Mouse (Mus musculus) MEL (cell line): ENCODE measurements at regions not wholly inside any gene's neighbourhood (a gene's known extent, or its start where the extent isn't known, plus 50 kb on each side); places are given as distances from the start of the nearest gene placed in this dataset.

Experiments
- DNase-seq: peaks from one replicate; pipeline ENCODE4 v3.0.0; 2011; ENCODE audit warnings: low read depth, low spot score
- H3K27ac ChIP-seq: 2 replicates; pipeline ENCODE4 v1.5.1; 2012; ENCODE audit warnings: low read depth, mild to moderate bottlenecking, control low read depth, low read length, moderate library complexity; ENCODE audit not compliant: control insufficient read depth
- H3K27me3 ChIP-seq, 2 experiments: fragments of 150-350 bp in 1 of 2; sonication (generic) in 1 of 2; 2 replicates each; pipeline ENCODE4 v1.6.1; 2012; ENCODE audit warnings: low read length in 2 of 2, mild to moderate bottlenecking in 2 of 2, improper control_type of control experiment in 1 of 2, moderate library complexity in 1 of 2; ENCODE audit not compliant: insufficient read depth in 2 of 2, control insufficient read depth in 1 of 2
- H3K36me3 ChIP-seq, 2 experiments: 2 replicates each; pipeline ENCODE4 v1.6.1; 2012 to 2014; ENCODE audit warnings: low read length in 2 of 2, improper control_type of control experiment in 1 of 2, inconsistent platforms in 1 of 2, mild to moderate bottlenecking in 1 of 2; ENCODE audit not compliant: insufficient read depth in 2 of 2, control insufficient read depth in 1 of 2
- H3K4me1 ChIP-seq, 2 experiments: fragments of 150-350 bp in 1 of 2; sonication (generic) in 1 of 2; 2 replicates each; pipeline ENCODE4 v1.6.1; 2012; ENCODE audit warnings: low read length in 2 of 2, improper control_type of control experiment in 1 of 2, mild to moderate bottlenecking in 1 of 2; ENCODE audit not compliant: insufficient read depth in 2 of 2, control insufficient read depth in 1 of 2
- H3K4me3 ChIP-seq, 2 experiments: fragments of 150-350 bp in 1 of 2; sonication (generic) in 1 of 2; 2 replicates each; pipeline ENCODE4 v1.5.1; 2012; ENCODE audit warnings: low read depth in 2 of 2, low read length in 2 of 2, mild to moderate bottlenecking in 2 of 2, moderate library complexity in 2 of 2, control low read depth in 1 of 2, improper control_type of control experiment in 1 of 2; ENCODE audit not compliant: control insufficient read depth in 1 of 2, insufficient read depth in 1 of 2
- H3K79me2 ChIP-seq: 2 replicates; pipeline ENCODE4 v1.6.1; 2012; ENCODE audit warnings: mild to moderate bottlenecking, low read length, moderate library complexity; ENCODE audit not compliant: control insufficient read depth, poor library complexity, insufficient read depth
- H3K9ac ChIP-seq: 2 replicates; pipeline ENCODE4 v1.6.1; 2012; ENCODE audit warnings: low read depth, mild to moderate bottlenecking, control low read depth, low read length, moderate library complexity; ENCODE audit not compliant: control insufficient read depth, poor library complexity, severe bottlenecking
- H3K9me3 ChIP-seq: fragments of 150-350 bp; sonication (generic); replicated peaks from 2 replicates; pipeline ENCODE4 v1.6.1; 2012; ENCODE audit warnings: mild to moderate bottlenecking, low read length, improper control_type of control experiment, moderate library complexity; ENCODE audit not compliant: insufficient read depth
- BHLHE40 ChIP-seq: IDR thresholded peaks from 2 replicates; pipeline ENCODE4 v1.6.1; 2012; ENCODE audit warnings: low read depth, mild to moderate bottlenecking, inconsistent platforms, low read length, improper control_type of control experiment, borderline replicate concordance
- CHD1 ChIP-seq: IDR thresholded peaks from 2 replicates; pipeline ENCODE4 v1.6.1; 2012; ENCODE audit warnings: low read depth, mild to moderate bottlenecking, inconsistent platforms, low read length, improper control_type of control experiment
- CHD2 ChIP-seq: IDR thresholded peaks from 2 replicates; pipeline ENCODE4 v1.6.1; 2011; ENCODE audit warnings: low read length, improper control_type of control experiment
- CTCF ChIP-seq, 3 experiments: IDR thresholded peaks in 2 of 3; conservative IDR thresholded peaks in 1 of 3; 2 replicates each; pipeline ENCODE4 v1.5.1; 2011 to 2012; ENCODE audit warnings: low read length in 3 of 3, low read depth in 2 of 3, mild to moderate bottlenecking in 2 of 3, improper control_type of control experiment in 1 of 3, inconsistent platforms in 1 of 3, mixed read lengths in 1 of 3, moderate library complexity in 1 of 3; ENCODE audit not compliant: control insufficient read depth in 1 of 3, insufficient read depth in 1 of 3, poor library complexity in 1 of 3, severe bottlenecking in 1 of 3
- E2F4 ChIP-seq: IDR thresholded peaks from 2 replicates; pipeline ENCODE4 v1.6.1; 2011; ENCODE audit warnings: low read depth, low read length, improper control_type of control experiment, borderline replicate concordance
- ELF1 ChIP-seq: IDR thresholded peaks from 2 replicates; pipeline ENCODE4 v1.6.1; 2014; ENCODE audit warnings: low read depth, mild to moderate bottlenecking, inconsistent platforms, low read length, improper control_type of control experiment, moderate library complexity
- ETS1 ChIP-seq: IDR thresholded peaks from 2 replicates; pipeline ENCODE4 v1.6.1; 2012; ENCODE audit warnings: low read depth, mild to moderate bottlenecking, inconsistent platforms, low read length, improper control_type of control experiment, moderate library complexity
- GATA1 ChIP-seq: IDR thresholded peaks from 2 replicates; pipeline ENCODE4 v1.6.1; 2011; ENCODE audit warnings: low read depth, low read length, improper control_type of control experiment
- MAFK ChIP-seq: IDR thresholded peaks from 2 replicates; pipeline ENCODE4 v1.6.1; 2011; ENCODE audit warnings: low read depth, mild to moderate bottlenecking, low read length, improper control_type of control experiment, borderline replicate concordance
- MAX ChIP-seq: IDR thresholded peaks from 2 replicates; pipeline ENCODE4 v1.6.1; 2011; ENCODE audit warnings: low read length, improper control_type of control experiment
- MYB ChIP-seq: IDR thresholded peaks from 2 replicates; pipeline ENCODE4 v1.6.1; 2011; ENCODE audit warnings: mild to moderate bottlenecking, low read depth, low read length, improper control_type of control experiment
- MYC ChIP-seq: IDR thresholded peaks from 2 replicates; pipeline ENCODE4 v1.6.1; 2011; ENCODE audit warnings: low read depth, mild to moderate bottlenecking, low read length, improper control_type of control experiment, moderate library complexity
- NELFE ChIP-seq: IDR thresholded peaks from 2 replicates; pipeline ENCODE4 v1.6.1; 2011; ENCODE audit warnings: low read depth, low read length, improper control_type of control experiment
- POLR2AphosphoS5 ChIP-seq: IDR thresholded peaks from 2 replicates; pipeline ENCODE4 v1.6.1; 2012; ENCODE audit warnings: low read depth, borderline replicate concordance, mild to moderate bottlenecking, inconsistent platforms, low read length, moderate library complexity, mixed read lengths
- TBP ChIP-seq: IDR thresholded peaks from 2 replicates; pipeline ENCODE4 v1.8.0; 2011; ENCODE audit warnings: low read depth, low read length, improper control_type of control experiment
- UBTF ChIP-seq: IDR thresholded peaks from 2 replicates; pipeline ENCODE4 v1.6.1; 2012; ENCODE audit warnings: low read depth, mild to moderate bottlenecking, inconsistent platforms, low read length, improper control_type of control experiment, moderate library complexity, borderline replicate concordance; ENCODE audit not compliant: insufficient read depth
- USF2 ChIP-seq, 2 experiments: IDR thresholded peaks; 2 replicates each; pipeline ENCODE4 v1.6.1; 2011 to 2012; ENCODE audit warnings: improper control_type of control experiment in 2 of 2, low read length in 2 of 2, borderline replicate concordance in 1 of 2, inconsistent platforms in 1 of 2, low read depth in 1 of 2, mild to moderate bottlenecking in 1 of 2; ENCODE audit not compliant: insufficient read depth in 1 of 2
- ZKSCAN1 ChIP-seq: IDR thresholded peaks from 2 replicates; pipeline ENCODE4 v1.6.1; 2012; ENCODE audit warnings: low read depth, mild to moderate bottlenecking, inconsistent platforms, low read length, improper control_type of control experiment, moderate library complexity

GRCm38 (mm10) chr3:102309756-102310155 lies 105.3 kb upstream of the Vangl1 start:
- Histone ChIP-seq H3K9me3 (no peaks in the 10 kb centered on the region), H3K79me2 (no peaks in the 10 kb centered on the region)
- TF ChIP-seq GATA1 = no peak
- TF ChIP-seq CTCF (IDR thresholded peaks at IDR 0.05 in 2 of 3, conservative IDR thresholded peaks at IDR 0.05 in 1 of 3; ENCODE audit: control insufficient read depth in 1 of 3, insufficient read depth in 1 of 3, low read depth in 2 of 3, low read length in 3 of 3, poor library complexity in 1 of 3, severe bottlenecking in 1 of 3) = peak in 1 of 3 experiments; percentile 22; a peak in 1 of 6 replicates
- TF ChIP-seq, all 39 proteins: peak for 1
- no peak overlapping the region for H3K27ac ChIP-seq
- no peak overlapping the region for H3K4me3 ChIP-seq
- no peak for DNase-seq
- H3K36me3 ChIP-seq = no peaks in the 10 kb centered on the region
- H3K9ac ChIP-seq = no peak overlapping the region
- no peaks in the 10 kb centered on the region for H3K27me3 ChIP-seq
- no peaks in the 10 kb centered on the region for H3K4me1 ChIP-seq

GRCm38 (mm10) chr3:102307656-102308055 lies 103.2 kb upstream of the Vangl1 start:
- Histone ChIP-seq H3K79me2 (no peaks in the 10 kb centered on the region), H3K36me3 (no peaks in the 10 kb centered on the region), H3K4me3 (no peak overlapping the region), H3K9me3 (no peaks in the 10 kb centered on the region), H3K27me3 (no peaks in the 10 kb centered on the region), H3K9ac (no peak overlapping the region), H3K27ac (no peak overlapping the region), H3K4me1 (no peaks in the 10 kb centered on the region)
- TF ChIP-seq BHLHE40 = no peak
- TF ChIP-seq ELF1 = no peak
- TF ChIP-seq MYC = no peak
- TF ChIP-seq POLR2AphosphoS5 = no peak
- TF ChIP-seq CTCF (IDR thresholded peaks at IDR 0.05 in 2 of 3, conservative IDR thresholded peaks at IDR 0.05 in 1 of 3; ENCODE audit: control insufficient read depth in 1 of 3, insufficient read depth in 1 of 3, low read depth in 2 of 3, low read length in 3 of 3, poor library complexity in 1 of 3, severe bottlenecking in 1 of 3) = no peak
- no peak for TF ChIP-seq USF2 (IDR thresholded peaks at IDR 0.05; ENCODE audit: borderline replicate concordance in 1 of 2, insufficient read depth in 1 of 2, low read depth in 1 of 2, low read length in 2 of 2)
- no peak for TF ChIP-seq CHD2
- TF ChIP-seq CHD1 = no peak
- no peak for TF ChIP-seq MYB
- no peak for TF ChIP-seq MAFK
- TF ChIP-seq UBTF = no peak
- no peak for TF ChIP-seq ETS1
- TF ChIP-seq ZKSCAN1 = no peak
- TF ChIP-seq NELFE = no peak
- no peak for TF ChIP-seq MAX
- no peak for TF ChIP-seq TBP
- no peak for TF ChIP-seq E2F4
- DNase-seq = no peak
